Mouse (Mus musculus) CH12.LX (cell line): ENCODE data around the gene Galnt12. TPM values are rescaled to one million over a fixed set of nuclear protein-coding genes. Genes with fewer than 3 reads are reported as not detected.

Experiments
- DNase-seq: peaks from one replicate; pipeline ENCODE4 v3.0.0-alpha.2; 2013; ENCODE audit errors: extremely low read depth
- H3K27ac ChIP-seq: 2 replicates; pipeline ENCODE4 v1.5.1; 2012; ENCODE audit warnings: low read depth, mild to moderate bottlenecking, control low read depth, moderate library complexity; ENCODE audit not compliant: insufficient read depth
- H3K27me3 ChIP-seq: replicated peaks from 2 replicates; pipeline ENCODE3; 2012; ENCODE audit warnings: inconsistent platforms
- H3K36me3 ChIP-seq, 2 experiments: replicated peaks in 1 of 2; 2 replicates each; pipeline versions ENCODE3 to v1.6.1; 2012; ENCODE audit warnings: inconsistent platforms in 1 of 2, low read length in 1 of 2, mild to moderate bottlenecking in 1 of 2, mixed read lengths in 1 of 2, moderate library complexity in 1 of 2; ENCODE audit not compliant: control insufficient read depth in 1 of 2, insufficient read depth in 1 of 2
- H3K4me1 ChIP-seq, 2 experiments: 2 replicates each; pipeline ENCODE4 v1.6.1; 2012; ENCODE audit warnings: inconsistent platforms in 1 of 2, moderate library complexity in 1 of 2; ENCODE audit not compliant: insufficient read depth in 2 of 2, control insufficient read depth in 1 of 2
- H3K4me2 ChIP-seq: 2 replicates; pipeline ENCODE4 v1.6.1; 2012; ENCODE audit warnings: low read depth, mild to moderate bottlenecking, control low read depth; ENCODE audit not compliant: poor library complexity, insufficient read depth, severe bottlenecking
- H3K4me3 ChIP-seq, 3 experiments: fragments of 150-350 bp in 1 of 3; sonication (generic) in 1 of 3; replicated peaks in 1 of 3; 2 replicates each; pipeline versions ENCODE3 to v1.5.1; 2011 to 2012; ENCODE audit warnings: low read depth in 2 of 3, low read length in 2 of 3, mild to moderate bottlenecking in 2 of 3, moderate library complexity in 2 of 3, control low read depth in 1 of 3, improper control_type of control experiment in 1 of 3, inconsistent platforms in 1 of 3, mixed read lengths in 1 of 3; ENCODE audit not compliant: poor library complexity in 1 of 3
- H3K79me2 ChIP-seq: replicated peaks from 2 replicates; pipeline ENCODE4 v1.6.1; 2012; ENCODE audit warnings: mild to moderate bottlenecking, moderate library complexity; ENCODE audit not compliant: control insufficient read depth, poor library complexity, insufficient read depth, severe bottlenecking; ENCODE audit errors: extremely low read depth
- H3K9ac ChIP-seq: 2 replicates; pipeline ENCODE4 v1.6.1; 2012; ENCODE audit warnings: low read depth, mild to moderate bottlenecking, control low read depth, moderate library complexity; ENCODE audit not compliant: insufficient read depth
- H3K9me3 ChIP-seq: replicated peaks from 2 replicates; pipeline ENCODE3; 2012; ENCODE audit warnings: low read length, inconsistent platforms, mixed read lengths
- BHLHE40 ChIP-seq: IDR thresholded peaks from 2 replicates; pipeline ENCODE4 v1.6.1; 2011; ENCODE audit warnings: mild to moderate bottlenecking, low read depth, low read length, improper control_type of control experiment
- CHD2 ChIP-seq: IDR thresholded peaks from 2 replicates; pipeline ENCODE4 v1.6.1; 2011; ENCODE audit warnings: low read length, improper control_type of control experiment
- E2F4 ChIP-seq: IDR thresholded peaks from 2 replicates; pipeline ENCODE4 v1.6.1; 2011; ENCODE audit warnings: low read depth, low read length, improper control_type of control experiment; ENCODE audit not compliant: insufficient replicate concordance
- ELF1 ChIP-seq: IDR thresholded peaks from 2 replicates; pipeline ENCODE4 v1.6.1; 2014; ENCODE audit warnings: low read depth, mild to moderate bottlenecking, inconsistent platforms, low read length, improper control_type of control experiment
- EP300 ChIP-seq: IDR thresholded peaks from 2 replicates; pipeline ENCODE4 v1.6.1; 2011; ENCODE audit warnings: low read length, improper control_type of control experiment
- ETS1 ChIP-seq: conservative IDR thresholded peaks from 2 replicates; pipeline ENCODE4 v1.6.1; 2012; ENCODE audit warnings: low read depth, mild to moderate bottlenecking, inconsistent platforms, low read length, improper control_type of control experiment, moderate library complexity
- IRF4 ChIP-seq: IDR thresholded peaks from 2 replicates; pipeline ENCODE4 v1.6.1; 2014; ENCODE audit warnings: low read depth, mild to moderate bottlenecking, inconsistent platforms, low read length, improper control_type of control experiment
- JUN ChIP-seq: IDR thresholded peaks from 2 replicates; pipeline ENCODE4 v1.6.1; 2011; ENCODE audit warnings: low read depth, mild to moderate bottlenecking, low read length, improper control_type of control experiment, moderate library complexity; ENCODE audit not compliant: insufficient read depth
- JUND ChIP-seq: conservative IDR thresholded peaks from 2 replicates; pipeline ENCODE4 v1.6.1; 2011; ENCODE audit warnings: low read depth, low read length, improper control_type of control experiment
- MXI1 ChIP-seq: IDR thresholded peaks from 2 replicates; pipeline ENCODE4 v1.6.1; 2011; ENCODE audit warnings: mild to moderate bottlenecking, low read depth, low read length, improper control_type of control experiment
- MYC ChIP-seq: IDR thresholded peaks from 2 replicates; pipeline ENCODE4 v1.6.1; 2011; ENCODE audit warnings: low read depth, mild to moderate bottlenecking, improper control_type of control experiment, low read length
- NELFE ChIP-seq: IDR thresholded peaks from 2 replicates; pipeline ENCODE4 v1.6.1; 2011; ENCODE audit warnings: low read depth, low read length, improper control_type of control experiment
- NRF1 ChIP-seq: IDR thresholded peaks from 2 replicates; pipeline ENCODE4 v1.6.1; 2014; ENCODE audit warnings: low read depth, mild to moderate bottlenecking, inconsistent platforms, low read length, improper control_type of control experiment, moderate library complexity
- PAX5 ChIP-seq: IDR thresholded peaks from 2 replicates; pipeline ENCODE4 v1.6.1; 2012; ENCODE audit warnings: low read length, inconsistent platforms, mixed read lengths
- POLR2A ChIP-seq: IDR thresholded peaks from 2 replicates; pipeline ENCODE4 v1.6.1; 2011; ENCODE audit warnings: low read depth, mild to moderate bottlenecking, improper control_type of control experiment, low read length
- RAD21 ChIP-seq: IDR thresholded peaks from 2 replicates; pipeline ENCODE4 v1.6.1; 2011; ENCODE audit warnings: low read depth, mild to moderate bottlenecking, low read length, improper control_type of control experiment, moderate library complexity
- RCOR1 ChIP-seq: conservative IDR thresholded peaks from 2 replicates; pipeline ENCODE4 v1.6.1; 2012; ENCODE audit warnings: low read depth, mild to moderate bottlenecking, inconsistent platforms, low read length, improper control_type of control experiment
- USF1 ChIP-seq: IDR thresholded peaks from 2 replicates; pipeline ENCODE4 v1.6.1; 2014; ENCODE audit warnings: low read depth, mild to moderate bottlenecking, inconsistent platforms, low read length, improper control_type of control experiment
- USF2 ChIP-seq: conservative IDR thresholded peaks from 2 replicates; pipeline ENCODE4 v1.6.1; 2011; ENCODE audit warnings: low read depth, low read length, improper control_type of control experiment
- ZKSCAN1 ChIP-seq: IDR thresholded peaks from 2 replicates; pipeline ENCODE4 v1.6.1; 2012; ENCODE audit warnings: low read depth, inconsistent platforms, low read length, improper control_type of control experiment, borderline replicate concordance
- dilution Hi-C: fragments of 300-500 bp; cut with MboI; formaldehyde crosslinking; loops from 2 replicates; pipeline ENCODE4 v1.14.3; 2020; ENCODE audit warnings: low sequenced_read_pairs; ENCODE audit not compliant: extremely low pct_unique_long_range_greater_than_20kb, extremely low pct_ligation_motif_present
- in situ Hi-C: fragments of 300-500 bp; cut with MboI; formaldehyde crosslinking; loops from 3 replicates; pipeline ENCODE4 v1.14.3; 2019; ENCODE audit warnings: low sequenced_read_pairs, low pct_ligation_motif_present, low pct_unique_long_range_greater_than_20kb, mixed read lengths
- polyA plus RNA-seq: library from polyadenylated mRNA; unstranded; fragments of >175 nt; gene quantifications from 2 replicates; pipeline ENCODE4 v1.2.1, GENCODE M21; 2012; ENCODE audit warnings: low read depth; ENCODE audit not compliant: insufficient read length
- total RNA-seq, 2 experiments: library from RNA; depleted of rRNA; stranded (reverse); fragments of 300-350 nt in 1 of 2; fragments of >200 nt in 1 of 2; gene quantifications; 2 replicates each; pipeline ENCODE4 v1.2.3; 2012 to 2014

Galnt12 gene
- total and polyA plus RNA-seq, 3 experiments: 15.8 to 16.4 (median 16.1) TPM

DNA sequence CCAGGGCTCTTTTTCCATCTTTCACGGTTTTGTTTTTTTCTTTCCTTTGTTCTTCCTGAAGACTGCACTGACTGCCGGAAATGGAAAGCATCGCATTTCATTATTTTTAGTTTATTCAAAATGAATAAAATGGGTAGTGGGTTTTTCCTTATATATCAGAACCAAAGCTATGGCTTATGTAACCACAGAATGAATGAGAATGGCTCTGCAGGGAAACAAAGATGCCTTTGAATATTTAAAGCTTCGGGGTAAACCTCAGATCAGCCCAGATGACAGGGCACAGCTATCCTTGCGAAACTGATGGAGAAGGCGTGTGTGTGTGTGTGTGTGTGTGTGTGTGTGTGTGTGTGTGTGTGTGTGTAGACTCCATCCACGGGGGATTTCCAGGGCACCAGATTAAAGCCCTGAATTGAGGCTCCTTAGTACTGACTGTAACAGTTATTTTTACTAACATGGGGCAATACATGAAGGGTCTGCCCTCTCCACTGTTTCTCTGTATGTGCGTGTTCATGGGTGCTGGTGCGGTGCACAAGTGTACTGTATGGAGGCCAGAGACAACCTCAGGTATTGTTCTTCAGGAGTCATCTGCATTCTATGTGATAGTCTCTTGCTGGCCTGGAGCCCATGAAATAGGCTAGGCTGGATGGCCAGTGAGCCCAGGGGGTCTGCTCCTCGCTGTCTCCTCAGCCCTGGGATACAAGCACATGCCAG lies 49.9 kb downstream of the Galnt12 start:
- in situ Hi-C loops: loop anchor here (5.0 kb wide), 1 partner anchor 91 kb away; no protein-coding TSS in a partner anchor
- Histone ChIP-seq H3K4me2 (no peak overlapping the region), H3K79me2 (no peaks in the 10 kb centered on the region), H3K9ac (no peak overlapping the region)
- DNase-seq: no peak
- TF ChIP-seq ELF1 (no peak), USF1 (no peak), EP300 (no peak), JUND (no peak), RCOR1 (no peak), IRF4 (no peak), E2F4 (no peak), ZKSCAN1 (no peak), RAD21 (no peak), CHD2 (no peak), PAX5 (no peak), JUN (no peak), NRF1 (no peak), NELFE (no peak), MYC (no peak), ETS1 (no peak), USF2 (no peak)
- TF ChIP-seq, all 38 proteins: peak for 0
- H3K36me3 ChIP-seq: no peaks in the 10 kb centered on the region
- no peak overlapping the region for H3K4me3 ChIP-seq
- H3K4me1 ChIP-seq: peaks cover 0 to 55% of the 10 kb centered on the region in 2 experiments; a peak in 3 of 4 replicates
- no peaks in the 10 kb centered on the region for H3K9me3 ChIP-seq
- no peaks in the 10 kb centered on the region for H3K27me3 ChIP-seq
- no peak overlapping the region for H3K27ac ChIP-seq
- dilution Hi-C loops: no loop called here

DNA sequence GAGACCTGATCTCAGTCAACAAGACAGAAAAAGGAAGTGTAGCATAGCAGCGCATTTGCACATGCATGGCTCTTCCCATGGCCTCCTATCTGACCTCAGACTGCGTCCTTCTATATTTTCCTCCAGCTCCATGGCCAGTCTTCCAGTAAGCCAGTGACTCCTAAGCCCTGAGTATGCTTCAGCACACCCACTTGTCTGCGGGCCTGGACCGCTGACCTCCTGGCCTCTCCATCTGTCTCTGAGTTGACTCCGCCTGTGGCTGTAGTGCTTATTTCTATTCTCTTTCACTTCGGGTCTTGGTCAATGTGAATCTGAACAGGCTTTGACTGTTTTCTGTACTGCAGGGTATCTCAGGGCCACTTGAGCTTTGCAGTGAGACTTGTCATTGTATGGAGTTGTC lies 52.1 kb downstream of the Galnt12 start:
- dilution Hi-C loops (no loop called here), in situ Hi-C loops (loop anchor here (5.0 kb wide), 1 partner anchor 88 kb away; no protein-coding TSS in a partner anchor)
- H3K27ac ChIP-seq: no peak overlapping the region
- no peaks in the 10 kb centered on the region for H3K27me3 ChIP-seq
- H3K4me2 ChIP-seq: no peak overlapping the region
- DNase-seq: no peak
- H3K9ac ChIP-seq: no peak overlapping the region
- H3K4me1 ChIP-seq: peaks cover 0 to 34% of the 10 kb centered on the region in 2 experiments; a peak in 2 of 4 replicates
- H3K36me3 ChIP-seq: no peaks in the 10 kb centered on the region
- no peaks in the 10 kb centered on the region for H3K79me2 ChIP-seq
- no peak overlapping the region for H3K4me3 ChIP-seq
- no peaks in the 10 kb centered on the region for H3K9me3 ChIP-seq
- TF ChIP-seq USF1 (no peak), ZKSCAN1 (no peak), NELFE (no peak), RAD21 (no peak), BHLHE40 (no peak), MXI1 (no peak), NRF1 (no peak), PAX5 (no peak), POLR2A (no peak), ELF1 (no peak)
